Mouse (Mus musculus) intestine, embryonic 14.5 days (tissue): ENCODE measurements around the gene Trim46. TPM values are rescaled to one million over a fixed set of nuclear protein-coding genes. Genes with fewer than 3 reads are reported as not detected.

Experiments
- ATAC-seq: fragments of 200-750 bp; cut with Nextera tagmentation; replicated peaks from 2 replicates; pipeline ENCODE4 v1.8.0; 2017; ENCODE audit warnings: low read depth, moderate number of reproducible peaks, moderate TSS enrichment, moderate library complexity; ENCODE audit not compliant: low FRiP score, low TSS enrichment
- DNase-seq: peaks from one replicate; pipeline ENCODE4 v3.0.0-alpha.2; 2018; ENCODE audit warnings: low spot score
- H3K27ac ChIP-seq: fragments of 300-500 bp; sonication (generic); 2 replicates; pipeline ENCODE4 v1.5.1; 2014; ENCODE audit warnings: low read depth, mild to moderate bottlenecking, control low read depth
- H3K27me3 ChIP-seq: fragments of 300-500 bp; sonication (generic); replicated peaks from 2 replicates; pipeline ENCODE4 v1.6.1; 2014; ENCODE audit warnings: low read length, control low read depth; ENCODE audit not compliant: control insufficient read depth, insufficient read depth
- H3K36me3 ChIP-seq: fragments of 300-500 bp; sonication (generic); 2 replicates; pipeline ENCODE4 v1.6.1; 2014; ENCODE audit warnings: low read length, control low read depth; ENCODE audit not compliant: control insufficient read depth, insufficient read depth
- H3K4me1 ChIP-seq: fragments of 300-500 bp; sonication (generic); replicated peaks from 2 replicates; pipeline ENCODE4 v1.6.1; 2014; ENCODE audit warnings: low read length, control low read depth, mixed read lengths; ENCODE audit not compliant: control insufficient read depth, insufficient read depth
- H3K4me2 ChIP-seq: fragments of 300-500 bp; sonication (generic); 2 replicates; pipeline ENCODE4 v1.6.1; 2014; ENCODE audit warnings: low read length
- H3K4me3 ChIP-seq: fragments of 300-500 bp; sonication (generic); 2 replicates; pipeline ENCODE4 v1.5.1; 2014; ENCODE audit warnings: low read depth, low read length, control low read depth, mixed read lengths
- H3K9ac ChIP-seq: fragments of 300-500 bp; sonication (generic); 2 replicates; pipeline ENCODE4 v1.6.1; 2014; ENCODE audit warnings: mild to moderate bottlenecking, low read length
- H3K9me3 ChIP-seq: fragments of 300-500 bp; sonication (generic); 2 replicates; pipeline ENCODE4 v1.6.1; 2016; ENCODE audit warnings: low read length, control low read depth; ENCODE audit not compliant: control insufficient read depth
- WGBS: fragments of 180-500 bp; shearing (Covaris S2); extraction: QIAGEN DNeasy Blood & Tissue Kit; methylation state at CpG from one replicate; pipeline ENCODE4 v1.1.7; 2014; 5-methylcytosine and 5-hydroxymethylcytosine counted together
- polyA plus RNA-seq: library from polyadenylated mRNA; unstranded; fragments of >200 nt; fragmentation: Nextera tagmentation; extraction: Ambion mirVana; gene quantifications from 2 replicates; pipeline ENCODE4 v1.2.1, GENCODE M21; 2014

Gene Trim46
- polyA plus RNA-seq, 1 experiment from 2014 or later, result 3.5 TPM

- Histone ChIP-seq H3K27me3 (no peaks in the 10 kb centered on the region), H3K27ac (peak within 1 kb of the TSS; percentile 52), H3K4me3 (peak within 1 kb of the TSS; percentile 65), H3K4me2 (peak within 1 kb of the TSS; percentile 89), H3K9ac (peak within 1 kb of the TSS; percentile 71), H3K4me1 (peaks cover 23% of the 10 kb centered on the region), H3K36me3 (peaks cover 9% of the 10 kb centered on the region), H3K9me3 (no peaks in the 10 kb centered on the region)
- ATAC-seq, result peak; percentile 28
- WGBS, result 3% methylated on average over 20 of the region's 20 CpGs
- DNase-seq, result no peak
Observed at GRCm38 (mm10) chr3:89245688-89246171, 379 bp downstream of the Trim46 start, which contains the start of gene Krtcap2. TSS of gene Krtcap2 (plus strand) at chr3:89245966.

GRCm38 (mm10) chr3:89244982-89245687, 974 bp downstream of the Trim46 start:
- Histone ChIP-seq H3K27me3 (no peaks in the 10 kb centered on the region), H3K4me3 (peak overlapping the region; percentile 35), H3K9me3 (no peaks in the 10 kb centered on the region), H3K27ac (no peak overlapping the region), H3K9ac (no peak overlapping the region), H3K4me2 (peak overlapping the region; percentile 89), H3K36me3 (peaks cover 9% of the 10 kb centered on the region), H3K4me1 (peaks cover 20% of the 10 kb centered on the region)
- DNase-seq (no peak), ATAC-seq (peak; percentile 9; the same call in 1 of the 2 replicates)
- 1% methylated on average over 22 of the region's 26 CpGs for WGBS

GRCm38 (mm10) chr3:89244158-89244981, 1.7 kb downstream of the Trim46 start:
- WGBS, result 16% methylated on average over 25 of the region's 25 CpGs
- Histone ChIP-seq H3K27ac (no peak overlapping the region), H3K9ac (no peak overlapping the region), H3K27me3 (no peaks in the 10 kb centered on the region), H3K9me3 (no peaks in the 10 kb centered on the region), H3K36me3 (peaks cover 5% of the 10 kb centered on the region), H3K4me2 (peak overlapping the region; percentile 89), H3K4me3 (peak overlapping the region; percentile 35), H3K4me1 (peaks cover 20% of the 10 kb centered on the region)
- DNase-seq, result no peak
- ATAC-seq, result peak; percentile 21; the same call in 1 of the 2 replicates

GRCm38 (mm10) chr3:89243609-89244008, 2.5 kb downstream of the Trim46 start:
- Histone ChIP-seq H3K4me3 (no peak overlapping the region), H3K27ac (no peak overlapping the region), H3K9me3 (no peaks in the 10 kb centered on the region), H3K4me2 (peak overlapping the region; percentile 89), H3K9ac (no peak overlapping the region), H3K36me3 (0 out of 2 replicates have a peak, but pooled peaks cover under 1% of the 10 kb centered on the region), H3K4me1 (peaks cover 20% of the 10 kb centered on the region), H3K27me3 (no peaks in the 10 kb centered on the region)
- no peak for DNase-seq
- no peak for ATAC-seq
- WGBS, result 19% methylated on average over 14 of the region's 14 CpGs

GRCm38 (mm10) chr3:89242331-89242895, 3.7 kb downstream of the Trim46 start:
- ATAC-seq (no peak), DNase-seq (no peak)
- Histone ChIP-seq H3K27ac (no peak overlapping the region), H3K9me3 (no peaks in the 10 kb centered on the region), H3K9ac (no peak overlapping the region), H3K27me3 (no peaks in the 10 kb centered on the region), H3K4me1 (peaks cover 16% of the 10 kb centered on the region), H3K4me2 (no peak overlapping the region), H3K36me3 (no peaks in the 10 kb centered on the region), H3K4me3 (no peak overlapping the region)
- WGBS, result 69% methylated on average over 9 of the region's 9 CpGs

- H3K36me3 ChIP-seq, result no peaks in the 10 kb centered on the region
- no peaks in the 10 kb centered on the region for H3K9me3 ChIP-seq
- 69% methylated on average over 10 of the region's 12 CpGs for WGBS
- no peaks in the 10 kb centered on the region for H3K4me1 ChIP-seq
- no peak overlapping the region for H3K4me2 ChIP-seq
- no peak overlapping the region for H3K9ac ChIP-seq
- H3K4me3 ChIP-seq, result no peak overlapping the region
- H3K27ac ChIP-seq, result no peak overlapping the region
- no peaks in the 10 kb centered on the region for H3K27me3 ChIP-seq
- ATAC-seq, result no peak
- DNase-seq, result no peak
Observed at GRCm38 (mm10) chr3:89238494-89238893, 7.6 kb downstream of the Trim46 start.

DNA sequence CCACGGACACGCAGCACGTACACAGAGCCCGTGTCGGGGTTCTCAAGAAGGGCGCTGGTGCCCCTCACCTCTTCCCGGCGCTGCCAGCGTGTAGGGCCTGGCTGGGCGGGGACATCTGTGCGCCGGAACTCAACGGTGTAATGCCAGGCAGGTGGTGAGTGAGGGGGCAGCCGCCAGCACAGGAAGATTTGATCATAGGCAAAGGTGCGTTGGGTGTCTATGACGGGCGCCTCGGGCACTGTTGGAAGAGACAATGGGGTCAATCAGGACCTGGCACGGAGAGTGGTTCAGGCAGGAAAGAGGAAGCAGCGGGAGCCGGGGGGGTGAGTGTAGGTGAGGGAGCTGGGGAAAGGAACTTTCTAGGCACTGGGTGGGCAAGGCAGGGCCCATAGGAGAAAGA, 8.4 kb downstream of the Trim46 start:
- no peak overlapping the region for H3K4me2 ChIP-seq
- no peaks in the 10 kb centered on the region for H3K36me3 ChIP-seq
- H3K9ac ChIP-seq, result no peak overlapping the region
- no peaks in the 10 kb centered on the region for H3K27me3 ChIP-seq
- no peak overlapping the region for H3K4me3 ChIP-seq
- no peaks in the 10 kb centered on the region for H3K9me3 ChIP-seq
- ATAC-seq, result no peak
- no peaks in the 10 kb centered on the region for H3K4me1 ChIP-seq
- DNase-seq, result no peak
- no peak overlapping the region for H3K27ac ChIP-seq
- WGBS, result 93% methylated on average over 21 of the region's 21 CpGs

GRCm38 (mm10) chr3:89236516-89236915, 9.6 kb downstream of the Trim46 start:
- Histone ChIP-seq H3K27me3 (no peaks in the 10 kb centered on the region), H3K4me3 (no peak overlapping the region), H3K9me3 (no peaks in the 10 kb centered on the region), H3K27ac (no peak overlapping the region), H3K9ac (no peak overlapping the region), H3K4me1 (no peaks in the 10 kb centered on the region), H3K36me3 (no peaks in the 10 kb centered on the region), H3K4me2 (no peak overlapping the region)
- DNase-seq (no peak), ATAC-seq (no peak)
- WGBS, result 87% methylated on average over 10 of the region's 10 CpGs
